Mouse (Mus musculus) ES-Bruce4 (cell line): Measurements from ENCODE around the gene Tenm4. TPM values are rescaled to one million over a fixed set of nuclear protein-coding genes. Genes with fewer than 3 reads are reported as not detected.

Experiments
- H3K27ac ChIP-seq: 2 replicates; pipeline ENCODE4 v1.5.1; 2012; ENCODE audit warnings: low read length, inconsistent platforms; ENCODE audit not compliant: insufficient read depth
- H3K27me3 ChIP-seq: 2 replicates; pipeline ENCODE4 v1.6.1; 2012; ENCODE audit warnings: mild to moderate bottlenecking, low read length, inconsistent platforms; ENCODE audit not compliant: control insufficient read depth, poor library complexity, insufficient read depth, severe bottlenecking
- H3K36me3 ChIP-seq: 2 replicates; pipeline ENCODE4 v1.6.1; 2012; ENCODE audit warnings: inconsistent platforms, mild to moderate bottlenecking, low read length, moderate library complexity; ENCODE audit not compliant: control insufficient read depth, poor library complexity, insufficient read depth, severe bottlenecking
- H3K4me1 ChIP-seq: one replicate; pipeline ENCODE4 v1.8.1; 2011; ENCODE audit warnings: low read length; ENCODE audit not compliant: control insufficient read depth, insufficient read depth
- H3K4me3 ChIP-seq: 2 replicates; pipeline ENCODE4 v1.5.1; 2011; ENCODE audit warnings: low read depth, mild to moderate bottlenecking, low read length
- H3K9ac ChIP-seq: 2 replicates; pipeline ENCODE4 v1.6.1; 2012; ENCODE audit warnings: low read depth, mild to moderate bottlenecking, inconsistent platforms; ENCODE audit not compliant: poor library complexity, severe bottlenecking
- H3K9me3 ChIP-seq: replicated peaks from 2 replicates; pipeline ENCODE4 v1.6.1; 2012; ENCODE audit warnings: mild to moderate bottlenecking, low read length, inconsistent platforms; ENCODE audit not compliant: control insufficient read depth, poor library complexity, insufficient read depth, severe bottlenecking
- CTCF ChIP-seq: IDR thresholded peaks from one replicate; pipeline ENCODE4 v1.8.1; 2011; ENCODE audit warnings: low read depth, low read length
- EP300 ChIP-seq: IDR thresholded peaks from 2 replicates; pipeline ENCODE4 v1.6.1; 2011; ENCODE audit warnings: low read depth, low read length; ENCODE audit not compliant: insufficient read depth
- POLR2A ChIP-seq: IDR thresholded peaks from one replicate; pipeline ENCODE4 v1.8.1; 2011; ENCODE audit warnings: low read length; ENCODE audit not compliant: insufficient read depth
- polyA plus RNA-seq: library from polyadenylated mRNA; stranded (reverse); fragments of >200 nt; gene quantifications from 2 replicates; pipeline ENCODE4 v1.2.4, GENCODE M21; 2011; ENCODE audit warnings: low read depth; ENCODE audit not compliant: missing spikeins, insufficient read depth, insufficient read length

The Tenm4 gene
- polyA plus RNA-seq, 1 experiment = 4.8 TPM

GRCm38 (mm10) chr7:96889061-96890034 is 718.3 kb downstream of the Tenm4 start:
- no peak overlapping the region for H3K9ac ChIP-seq
- peaks cover 9% of the 10 kb centered on the region; the same call in 1 of the 2 replicates for H3K9me3 ChIP-seq
- H3K27me3 ChIP-seq = no peaks in the 10 kb centered on the region
- no peak overlapping the region for H3K27ac ChIP-seq
- no peaks in the 10 kb centered on the region for H3K36me3 ChIP-seq
- no peak overlapping the region for H3K4me3 ChIP-seq
- no peaks in the 10 kb centered on the region for H3K4me1 ChIP-seq
- no peak for TF ChIP-seq POLR2A
- no peak for TF ChIP-seq CTCF
- no peak for TF ChIP-seq EP300

- Histone ChIP-seq H3K36me3 (0 out of 2 replicates have a peak, but pooled peaks cover 2% of the 10 kb centered on the region), H3K4me1 (no peaks in the 10 kb centered on the region), H3K4me3 (no peak overlapping the region), H3K9ac (no peak overlapping the region), H3K27me3 (no peaks in the 10 kb centered on the region), H3K9me3 (peaks cover 9% of the 10 kb centered on the region; the same call in 1 of the 2 replicates), H3K27ac (no peak overlapping the region)
- TF ChIP-seq POLR2A = no peak
- no peak for TF ChIP-seq EP300
- no peak for TF ChIP-seq CTCF
These were observed 719.1 kb downstream of the Tenm4 start for GRCm38 (mm10) chr7:96890035-96890621.

GRCm38 (mm10) chr7:96890987-96891386 is 719.9 kb downstream of the Tenm4 start:
- Histone ChIP-seq H3K27me3 (no peaks in the 10 kb centered on the region), H3K9ac (no peak overlapping the region), H3K27ac (no peak overlapping the region), H3K36me3 (0 out of 2 replicates have a peak, but pooled peaks cover 2% of the 10 kb centered on the region), H3K9me3 (peaks cover 9% of the 10 kb centered on the region; the same call in 1 of the 2 replicates), H3K4me1 (no peaks in the 10 kb centered on the region), H3K4me3 (no peak overlapping the region)
- TF ChIP-seq CTCF (no peak), EP300 (no peak), POLR2A (no peak)

GRCm38 (mm10) chr7:96899036-96899569 is 728.1 kb downstream of the Tenm4 start:
- Histone ChIP-seq H3K27me3 (no peaks in the 10 kb centered on the region), H3K9ac (no peak overlapping the region), H3K9me3 (no peaks in the 10 kb centered on the region), H3K4me1 (no peaks in the 10 kb centered on the region), H3K36me3 (0 out of 2 replicates have a peak, but pooled peaks cover 2% of the 10 kb centered on the region), H3K27ac (no peak overlapping the region), H3K4me3 (no peak overlapping the region)
- TF ChIP-seq CTCF = no peak
- TF ChIP-seq EP300 = no peak
- TF ChIP-seq POLR2A = no peak

DNA sequence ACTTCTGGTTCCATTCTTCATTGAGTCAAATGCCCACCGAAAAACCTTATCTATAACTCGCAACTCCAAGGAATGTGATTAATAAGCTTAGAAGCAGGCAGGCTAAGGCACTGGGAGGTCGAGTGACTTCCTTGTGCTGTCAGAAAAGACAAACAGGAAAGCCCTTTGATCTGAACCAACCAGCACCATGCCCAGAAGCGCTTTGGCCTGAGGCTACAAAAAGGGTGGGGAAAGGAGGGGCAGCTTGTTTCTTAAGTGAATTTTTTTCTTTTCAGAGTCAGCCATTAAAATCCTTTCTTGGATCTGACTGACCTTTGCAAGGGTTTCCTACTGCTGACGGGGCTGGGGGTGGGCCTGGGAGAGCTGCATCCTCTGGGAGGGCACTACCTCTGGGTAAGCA is 731.1 kb downstream of the Tenm4 start:
- Histone ChIP-seq H3K9ac (no peak overlapping the region), H3K4me3 (no peak overlapping the region), H3K27me3 (no peaks in the 10 kb centered on the region), H3K9me3 (no peaks in the 10 kb centered on the region), H3K27ac (no peak overlapping the region), H3K36me3 (no peaks in the 10 kb centered on the region), H3K4me1 (no peaks in the 10 kb centered on the region)
- TF ChIP-seq EP300 = no peak
